Mouse (Mus musculus) G1E (cell line): ENCODE results near the gene Rnase11. TPM values are rescaled to one million over a fixed set of nuclear protein-coding genes. Genes with fewer than 3 reads are reported as not detected.
A peak's percentile ranks its signal among the peaks of the same experiment; 100 is the strongest.
"Not testable (repeated sequence)": the region's sequence is repeated elsewhere in the genome, so short reads cannot be mapped to it uniquely, and the experiment has no call there.

Experiments used
- ATAC-seq: 2 replicates; pipeline ENCODE4 v1.8.0; 2016; ENCODE audit warnings: mild to moderate bottlenecking; ENCODE audit not compliant: insufficient number of reproducible peaks, poor library complexity, low FRiP score, severe bottlenecking; ENCODE audit errors: extremely low read depth
- DNase-seq: peaks from one replicate; pipeline ENCODE4 v3.0.0; 2012; ENCODE audit warnings: low spot score
- H3K27me3 ChIP-seq: 2 replicates; pipeline ENCODE4 v1.6.1; 2012; ENCODE audit warnings: mild to moderate bottlenecking, low read length, inconsistent platforms; ENCODE audit not compliant: insufficient read depth
- H3K36me3 ChIP-seq: replicated peaks from 2 replicates; pipeline ENCODE3; 2012; ENCODE audit warnings: mild to moderate bottlenecking, inconsistent platforms
- H3K4me1 ChIP-seq: 2 replicates; pipeline ENCODE4 v1.6.1; 2012; ENCODE audit warnings: low read depth, low read length, inconsistent platforms, mixed read lengths; ENCODE audit not compliant: insufficient read depth
- H3K4me3 ChIP-seq: 2 replicates; pipeline ENCODE4 v1.5.1; 2012; ENCODE audit warnings: low read depth, mild to moderate bottlenecking, inconsistent platforms, low read length, moderate library complexity, mixed read lengths
- H3K9me3 ChIP-seq: replicated peaks from 2 replicates; pipeline ENCODE4 v1.6.1; 2012; ENCODE audit warnings: inconsistent platforms
- CTCF ChIP-seq: IDR thresholded peaks from 2 replicates; pipeline ENCODE4 v1.5.1; 2012; ENCODE audit warnings: low read depth, low read length, inconsistent platforms, mixed read lengths
- GATA1 ChIP-seq: IDR thresholded peaks from 2 replicates; pipeline ENCODE4 v1.6.1; 2012; ENCODE audit warnings: borderline replicate concordance, low read length, inconsistent platforms, mixed read lengths
- GATA2 ChIP-seq: IDR thresholded peaks from 2 replicates; pipeline ENCODE4 v1.6.1; 2012; ENCODE audit warnings: low read depth, low read length, inconsistent platforms, borderline replicate concordance
- POLR2AphosphoS5 ChIP-seq: IDR thresholded peaks from 2 replicates; pipeline ENCODE4 v1.6.1; 2012; ENCODE audit warnings: low read depth, low read length, inconsistent platforms; ENCODE audit not compliant: insufficient replicate concordance
- TAL1 ChIP-seq: conservative IDR thresholded peaks from 2 replicates; pipeline ENCODE4 v1.6.1; 2012; ENCODE audit warnings: low read depth, low read length, inconsistent platforms, mixed read lengths
- polyA plus RNA-seq: library from polyadenylated mRNA; stranded (reverse); fragments of >175 nt; gene quantifications from 2 replicates; pipeline ENCODE4 v1.2.3, GENCODE M21; 2012
- total RNA-seq, 2 experiments: library from RNA; stranded (forward) in 1 of 2; stranded (reverse) in 1 of 2; fragments of 200-1000 nt in 1 of 2; fragments of >200 nt in 1 of 2; fragmentation: Nextera tagmentation in 1 of 2; gene quantifications; 2 replicates each; pipeline ENCODE4 v1.2.3; 2014 to 2017

The Rnase11 gene
- total RNA-seq (2014; fragmentation: Nextera tagmentation) (not detected in 2 replicates), total RNA-seq (2017) (0.22 TPM in 1 of 2 replicates, not detected in the other), polyA plus RNA-seq (not detected in 2 replicates)

GRCm38 (mm10) chr14:51050063-51050462, at the start of gene Rnase11:
Gene Rnase11, minus strand, starts transcription at chr14:51050163.
- H3K36me3 ChIP-seq = no peaks in the 10 kb centered on the region
- TF ChIP-seq CTCF = no peak
- no peak for TF ChIP-seq TAL1
- no peak for TF ChIP-seq POLR2AphosphoS5
- TF ChIP-seq GATA1 = no peak
- TF ChIP-seq GATA2 = no peak
- no peak within 1 kb of the TSS for H3K4me3 ChIP-seq
- H3K9me3 ChIP-seq = no peaks in the 10 kb centered on the region
- no peaks in the 10 kb centered on the region for H3K4me1 ChIP-seq
- H3K27me3 ChIP-seq = peaks cover 28% of the 10 kb centered on the region
- ATAC-seq (no peak), DNase-seq (no peak)

GRCm38 (mm10) chr14:51098921-51099320, 49.0 kb upstream of the Rnase11 start:
- DNase-seq (no peak), ATAC-seq (no peak)
- H3K9me3 ChIP-seq = no peaks in the 10 kb centered on the region
- H3K4me1 ChIP-seq = peaks cover 9% of the 10 kb centered on the region
- H3K27me3 ChIP-seq = peaks cover 17% of the 10 kb centered on the region; the same call in 1 of the 2 replicates
- TF ChIP-seq CTCF (no peak), GATA1 (no peak), POLR2AphosphoS5 (no peak), GATA2 (no peak), TAL1 (no peak)
- no peaks in the 10 kb centered on the region for H3K36me3 ChIP-seq
- H3K4me3 ChIP-seq = no peak overlapping the region

GRCm38 (mm10) chr14:51098300-51098699, 48.3 kb upstream of the Rnase11 start:
- DNase-seq, H3K9me3 ChIP-seq, H3K36me3 ChIP-seq, H3K4me3 ChIP-seq: not testable (repeated sequence)
- peak; percentile 59 for ATAC-seq
- TF ChIP-seq CTCF = 0 out of 2 replicates have a peak, but pooled peaks have one; percentile 17
- Histone ChIP-seq H3K27me3 (peaks cover 17% of the 10 kb centered on the region; the same call in 1 of the 2 replicates), H3K4me1 (peaks cover 11% of the 10 kb centered on the region)

- no peak for DNase-seq
- no peak for ATAC-seq
- peaks cover 23% of the 10 kb centered on the region for H3K4me1 ChIP-seq
- H3K36me3 ChIP-seq = no peaks in the 10 kb centered on the region
- no peaks in the 10 kb centered on the region for H3K9me3 ChIP-seq
- 0 out of 2 replicates have a peak, but pooled peaks cover 11% of the 10 kb centered on the region for H3K27me3 ChIP-seq
- TF ChIP-seq TAL1 = no peak
- no peak for TF ChIP-seq CTCF
- TF ChIP-seq GATA1 = no peak
- TF ChIP-seq GATA2 = no peak
- no peak for TF ChIP-seq POLR2AphosphoS5
- H3K4me3 ChIP-seq = no peak overlapping the region
These were observed 46.0 kb upstream of the Rnase11 start for GRCm38 (mm10) chr14:51095736-51096524.

- H3K4me1 ChIP-seq = peaks cover 31% of the 10 kb centered on the region
- 0 out of 2 replicates have a peak, but pooled peaks cover 8% of the 10 kb centered on the region for H3K27me3 ChIP-seq
- DNase-seq = no peak
These were observed 45.0 kb upstream of the Rnase11 start for GRCm38 (mm10) chr14:51094921-51095320.

GRCm38 (mm10) chr14:51094096-51094875, 44.3 kb upstream of the Rnase11 start:
- TF ChIP-seq TAL1 (no peak), GATA2 (no peak), POLR2AphosphoS5 (no peak), CTCF (no peak), GATA1 (no peak)
- Histone ChIP-seq H3K36me3 (no peaks in the 10 kb centered on the region), H3K9me3 (no peaks in the 10 kb centered on the region), H3K4me1 (peaks cover 32% of the 10 kb centered on the region), H3K4me3 (no peak overlapping the region), H3K27me3 (0 out of 2 replicates have a peak, but pooled peaks cover 8% of the 10 kb centered on the region)
- no peak for ATAC-seq
- DNase-seq = no peak

More at GRCm38 (mm10) chr14:51094921-51095320, 45.0 kb upstream of the Rnase11 start:
- no peak for ATAC-seq
- no peaks in the 10 kb centered on the region for H3K9me3 ChIP-seq
- no peak for TF ChIP-seq GATA1
- TF ChIP-seq CTCF = no peak
- no peak for TF ChIP-seq POLR2AphosphoS5
- TF ChIP-seq GATA2 = no peak
- no peak for TF ChIP-seq TAL1
- H3K4me3 ChIP-seq = no peak overlapping the region
- no peaks in the 10 kb centered on the region for H3K36me3 ChIP-seq
